8 mouse cellular contexts compared by ENCODE assay signal in genomic region chr8:47990911-47991820, GRCm38 (mm10). TPM values are rescaled to one million over a fixed set of nuclear protein-coding genes. Genes with fewer than 3 reads are reported as not detected.
DNase-seq lines count a peak whose midpoint lies in the region; ATAC-seq and TF ChIP-seq lines count a peak whose summit lies in the region.

Gene Wwc2 (minus strand): TSS chr8:47990924.

- H3K4me1 ChIP-seq in hindbrain, embryonic 13.5 days (replicated peaks), result peaks cover 42% of the 10 kb centered on the region

- POLR2A ChIA-PET in Patski (lab: Charles Lee), result interaction anchor here (0.8 to 3.5 kb wide), 7 partner anchors 11 to 405 kb away, joined by 3 to 15 read pairs (median 4); no protein-coding TSS in a partner anchor

- WGBS in hindbrain, embryonic 13.5 days, result under 1% methylated on average over 39 of the region's 46 CpGs

- ATAC-seq in Patski, result peak; percentile 62
- ATAC-seq in hindbrain, embryonic 13.5 days (ENCODE audit: low FRiP score), result peak; percentile 65

- in situ Hi-C loops in Patski (cut with MboI; ENCODE audit: low pct_unique_long_range_greater_than_20kb), result loop anchor here (10.0 kb wide), 1 partner anchor 56 kb away; no protein-coding TSS in a partner anchor

- no peaks in the 10 kb centered on the region for H3K9me3 ChIP-seq in hindbrain, embryonic 13.5 days

- H3K9ac ChIP-seq in hindbrain, embryonic 13.5 days, result peak within 1 kb of the TSS; percentile 88

- H3K4me3 ChIP-seq in hindbrain, embryonic 13.5 days, result peak within 1 kb of the TSS; percentile 81
- H3K4me3 ChIP-seq in left cerebral cortex, adult 2 months, result peak within 1 kb of the TSS; percentile 72

- TF ChIP-seq CTCF in Patski (IDR thresholded peaks at IDR 0.05), result no peak
- no peak for TF ChIP-seq CTCF in left cerebral cortex, adult 2 months (IDR thresholded peaks at IDR 0.05)

- CTCF ChIA-PET in Patski (lab: Charles Lee), result interaction anchor here (0.6 to 2.0 kb wide), 4 partner anchors 25 to 124 kb away, joined by 3 to 8 read pairs (median 4); no protein-coding TSS in a partner anchor

- no peaks in the 10 kb centered on the region for H3K36me3 ChIP-seq in hindbrain, embryonic 13.5 days

- intact Hi-C loops in left cerebral cortex, adult 2 months (cut with DNase I), result no loop called here

- H3K27me3 ChIP-seq in Patski, result no peaks in the 10 kb centered on the region
- peaks cover 3% of the 10 kb centered on the region; the same call in 1 of the 2 replicates for H3K27me3 ChIP-seq in hindbrain, embryonic 13.5 days

- peak within 1 kb of the TSS; percentile 88 for H3K27ac ChIP-seq in hindbrain, embryonic 13.5 days
- peak within 1 kb of the TSS; percentile 92 for H3K27ac ChIP-seq in left cerebral cortex, adult 2 months

- DNase-seq in Patski (ENCODE audit: low read depth, low spot score), result no peak
- DNase-seq in cerebellum, adult 8-10 months, result peak; percentile 18
- DNase-seq in frontal cortex, postnatal 10 days (ENCODE audit: low spot score in 2 of 2), result peak; percentile 50 to 52
- peak; percentile 37 to 38 for DNase-seq in left cerebral cortex, adult 2 months (ENCODE audit: extremely low spot score in 1 of 2, low spot score in 2 of 2)
- peak; percentile 90 to 96 for DNase-seq in lung, postnatal 4 days
- peak; percentile 67 for DNase-seq in retina, postnatal 1 day
- DNase-seq in urinary bladder, postnatal 25 days (ENCODE audit: low spot score), result peak; percentile 64

- H3K4me2 ChIP-seq in hindbrain, embryonic 13.5 days, result peak within 1 kb of the TSS; percentile 87

RNA-seq across cellular contexts. Expression of gene Wwc2, which starts in this region (rescaled TPM):
- 62.1 TPM for polyA plus RNA-seq in Patski (2021)
- 5.4 and 6.0 TPM in 2 replicates for polyA plus RNA-seq in hindbrain, embryonic 13.5 days (2015; fragmentation: Nextera tagmentation; extraction: Ambion mirVana)
- total RNA-seq in left cerebral cortex, adult 2 months (2021), result 10 to 100 TPM; 24.4 to 24.8 TPM
